Mouse (Mus musculus): ENCODE data around the gene Cabcoco1.

The Cabcoco1 gene

GRCm38 (mm10) chr10:68512433-68513019 lies 29.2 kb downstream of the Cabcoco1 start:
- DNase-seq (ENCODE audit: extremely low spot score, low read depth, low spot score): no peak

DNA sequence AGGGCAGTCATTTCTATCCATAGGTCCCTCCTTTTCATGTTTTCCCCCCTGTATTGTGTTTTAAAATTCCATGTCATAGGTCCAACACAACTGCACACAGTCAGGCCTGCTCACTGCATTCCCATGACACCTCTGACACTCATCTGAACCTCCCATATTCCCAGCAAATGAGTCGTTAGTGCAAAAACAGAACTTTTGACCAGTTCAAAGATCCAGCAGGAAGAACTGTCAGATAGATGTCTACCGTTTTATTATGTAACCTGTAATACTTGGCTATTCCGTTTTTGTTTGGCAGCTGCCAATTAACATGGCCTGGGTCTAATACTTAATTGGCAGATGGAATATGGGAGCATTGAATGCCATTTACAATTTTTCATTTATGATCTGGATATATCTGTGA lies 34.0 kb downstream of the Cabcoco1 start:
- DNase-seq (ENCODE audit: extremely low spot score, low read depth, low spot score): no peak

DNA sequence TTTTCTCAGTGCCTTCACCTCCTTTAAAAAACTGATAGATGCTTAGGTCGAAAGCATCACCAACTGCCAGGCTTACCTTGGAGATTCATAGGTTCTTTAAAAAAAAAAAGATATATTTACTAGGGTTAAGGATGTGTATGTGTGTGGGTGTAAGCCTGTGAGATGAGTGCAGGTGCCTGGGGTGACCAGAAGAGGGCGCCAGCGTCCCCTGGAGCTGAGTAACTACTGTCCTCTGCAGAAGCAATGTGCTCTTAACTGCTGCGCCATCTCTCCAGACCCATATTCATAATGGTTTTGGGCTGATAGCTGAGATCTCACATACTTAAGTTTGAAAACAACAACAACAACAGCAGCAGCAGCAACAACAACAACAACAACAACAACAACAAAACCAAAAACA lies 35.5 kb downstream of the Cabcoco1 start:
- DNase-seq (ENCODE audit: extremely low spot score, low read depth, low spot score): no peak

DNA sequence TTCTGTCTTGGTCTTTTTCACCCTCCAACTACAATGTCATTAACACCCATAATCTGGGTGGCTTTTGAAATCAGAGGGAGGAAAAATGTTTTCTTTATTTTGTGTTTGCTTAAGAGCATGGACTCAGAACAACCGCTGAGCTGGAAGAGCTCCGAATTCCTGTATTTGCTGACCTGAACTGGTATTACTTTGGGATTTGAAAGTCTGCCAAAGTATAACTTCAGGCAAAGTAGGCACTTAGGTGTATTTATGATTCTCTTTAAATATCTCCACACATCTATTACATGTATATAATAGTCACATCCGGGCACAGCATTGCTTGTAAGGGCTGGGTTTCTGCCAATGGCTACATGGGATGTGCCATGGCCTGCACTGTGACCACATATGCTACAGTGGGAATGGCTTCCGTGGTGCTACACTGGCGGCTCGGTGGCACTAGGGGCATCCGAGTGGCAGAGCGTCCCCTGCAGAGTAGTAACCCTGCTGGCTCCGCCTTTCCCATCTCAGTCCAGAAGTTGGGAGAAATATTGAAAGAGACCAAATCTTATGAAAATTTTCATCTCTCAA lies 37.0 kb downstream of the Cabcoco1 start:
- DNase-seq (ENCODE audit: extremely low spot score, low read depth, low spot score): no peak

GRCm38 (mm10) chr10:68501067-68501466 lies 40.6 kb downstream of the Cabcoco1 start:
- no peak for DNase-seq (ENCODE audit: extremely low spot score, low read depth, low spot score)

GRCm38 (mm10) chr10:68495246-68495645 lies 46.5 kb downstream of the Cabcoco1 start:
- DNase-seq (ENCODE audit: extremely low spot score, low read depth, low spot score): no peak

- DNase-seq (ENCODE audit: extremely low spot score, low read depth, low spot score): no peak
Measured at GRCm38 (mm10) chr10:68491557-68491956, 50.1 kb downstream of the Cabcoco1 start.

DNA sequence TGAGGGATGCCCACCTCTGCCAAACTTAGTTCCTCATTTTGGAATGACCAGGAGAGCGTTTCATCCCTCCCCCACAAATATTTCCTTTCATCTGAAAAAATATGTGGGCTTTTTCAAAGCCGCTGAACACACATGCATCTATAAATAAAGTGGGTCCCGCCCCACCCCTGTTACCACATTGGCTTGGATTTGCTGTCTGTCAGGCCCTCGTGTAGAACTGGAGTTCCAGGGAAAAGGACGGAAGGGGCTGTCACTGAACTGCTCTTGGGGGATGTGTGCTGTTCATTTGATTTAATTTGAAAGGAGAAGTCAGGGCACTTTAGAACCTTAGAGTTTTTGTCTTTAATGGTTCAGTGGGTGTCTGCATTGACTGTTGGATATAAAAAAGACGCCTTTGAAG lies 50.9 kb downstream of the Cabcoco1 start:
- no peak for DNase-seq (ENCODE audit: extremely low spot score, low read depth, low spot score)

DNA sequence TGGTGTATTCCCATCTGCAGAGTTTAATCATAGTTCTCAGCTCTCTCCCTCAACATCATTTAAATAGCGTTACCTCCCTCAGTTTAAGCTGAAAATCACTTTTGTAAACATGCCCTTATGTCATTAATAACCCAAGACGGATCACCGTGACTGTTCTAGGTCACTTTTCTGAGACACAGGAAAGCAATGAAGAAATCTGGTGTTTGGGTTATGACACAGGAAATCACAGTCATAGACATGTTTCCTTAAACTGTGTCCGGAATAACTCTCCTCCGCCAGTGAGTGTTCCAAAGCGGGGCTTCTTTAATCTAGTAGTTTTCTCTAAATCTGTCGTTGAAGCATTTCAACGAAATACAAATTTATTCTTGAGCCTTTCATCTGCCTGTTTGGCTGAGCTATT lies 68.9 kb downstream of the Cabcoco1 start:
- no peak for DNase-seq (ENCODE audit: extremely low spot score, low read depth, low spot score)

DNA sequence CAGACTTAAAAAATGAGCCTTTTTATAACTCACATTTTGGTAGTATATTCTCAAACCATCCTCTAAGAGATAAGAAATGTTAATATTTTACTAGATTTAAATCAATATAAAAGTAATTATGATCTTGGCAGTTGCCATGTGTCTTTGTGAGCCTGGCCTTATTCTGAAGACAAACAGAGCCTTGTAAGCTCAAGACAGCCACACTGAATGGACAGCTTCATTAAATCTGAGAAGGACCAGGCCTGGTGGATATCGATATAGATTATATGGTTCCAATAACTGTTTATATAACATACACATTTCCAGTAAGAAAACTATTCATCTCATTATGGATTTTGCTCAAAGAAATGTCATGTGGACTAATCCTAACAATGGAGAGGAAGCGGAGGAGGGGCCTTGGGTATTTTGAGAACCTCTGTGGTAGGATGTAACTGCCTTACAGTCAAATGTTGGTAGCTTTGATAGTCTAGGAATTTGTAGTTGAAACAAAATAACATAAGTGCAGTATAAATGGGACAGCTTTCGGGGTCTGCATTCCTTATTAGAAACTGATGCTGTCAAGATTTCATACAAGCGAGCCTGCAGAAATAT lies 75.9 kb downstream of the Cabcoco1 start:
- no peak for DNase-seq (ENCODE audit: extremely low spot score, low read depth, low spot score)

- no peak for DNase-seq (ENCODE audit: extremely low spot score, low read depth, low spot score)
Measured at GRCm38 (mm10) chr10:68464943-68465342, 76.8 kb downstream of the Cabcoco1 start.

- DNase-seq (ENCODE audit: extremely low spot score, low read depth, low spot score): no peak
Measured at GRCm38 (mm10) chr10:68459784-68460183, 81.9 kb downstream of the Cabcoco1 start.

DNA sequence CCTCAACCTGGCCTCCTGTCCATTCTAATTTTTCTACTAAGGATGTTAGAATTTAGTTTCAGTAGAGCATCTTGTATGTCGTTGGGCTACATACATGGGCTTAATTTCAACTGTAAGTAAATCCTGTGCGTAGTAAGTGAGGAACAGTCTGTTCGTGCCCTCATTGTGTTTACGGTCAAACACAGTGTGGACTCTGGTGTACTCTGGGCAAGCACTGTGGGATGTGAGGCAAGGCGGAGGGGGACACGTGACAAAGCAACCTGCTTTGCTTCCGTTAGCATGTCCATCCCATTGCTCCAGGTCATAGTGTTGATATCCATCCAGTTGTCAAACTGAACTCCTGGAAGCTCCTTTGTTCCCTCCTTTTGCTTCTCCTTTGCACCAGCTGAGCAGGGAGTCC lies 84.7 kb downstream of the Cabcoco1 start:
- no peak for DNase-seq (ENCODE audit: extremely low spot score, low read depth, low spot score)

DNA sequence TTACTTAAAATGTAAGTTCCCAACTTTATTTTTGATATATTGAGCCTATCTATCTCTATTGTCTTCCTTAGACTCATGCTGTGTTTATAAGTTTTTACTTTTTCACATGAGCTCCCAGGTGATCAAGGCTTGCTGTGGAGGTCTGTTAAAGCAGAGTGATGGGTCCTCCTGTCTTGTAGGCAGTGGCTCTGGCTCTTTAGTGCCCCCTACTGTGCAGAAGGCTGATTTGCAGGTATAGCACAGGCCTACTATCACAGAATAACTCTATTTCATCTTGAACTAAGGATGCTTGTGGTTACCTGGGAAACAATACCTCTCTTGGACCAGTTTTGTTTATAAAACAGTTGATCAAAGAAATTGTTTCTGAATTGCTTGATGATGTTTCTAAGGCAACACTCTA lies 87.2 kb downstream of the Cabcoco1 start:
- no peak for DNase-seq (ENCODE audit: extremely low spot score, low read depth, low spot score)

DNA sequence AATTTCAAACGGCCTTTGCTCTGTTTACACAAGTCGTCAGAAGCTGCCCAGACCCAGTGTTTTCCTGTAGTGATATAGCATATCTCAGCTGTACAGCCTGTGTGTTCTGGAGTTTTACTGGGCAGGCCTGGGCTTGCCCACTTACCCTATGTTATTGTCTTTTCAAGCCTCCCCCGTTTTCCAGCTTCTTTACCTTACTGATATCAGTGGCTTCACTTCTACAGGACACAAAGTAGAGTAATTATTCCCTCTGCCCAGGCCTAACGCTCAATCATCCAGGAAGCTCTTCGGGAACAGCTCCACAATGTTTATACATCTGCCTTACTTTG lies 94.9 kb downstream of the Cabcoco1 start:
- DNase-seq (ENCODE audit: extremely low spot score, low read depth, low spot score): no peak

DNA sequence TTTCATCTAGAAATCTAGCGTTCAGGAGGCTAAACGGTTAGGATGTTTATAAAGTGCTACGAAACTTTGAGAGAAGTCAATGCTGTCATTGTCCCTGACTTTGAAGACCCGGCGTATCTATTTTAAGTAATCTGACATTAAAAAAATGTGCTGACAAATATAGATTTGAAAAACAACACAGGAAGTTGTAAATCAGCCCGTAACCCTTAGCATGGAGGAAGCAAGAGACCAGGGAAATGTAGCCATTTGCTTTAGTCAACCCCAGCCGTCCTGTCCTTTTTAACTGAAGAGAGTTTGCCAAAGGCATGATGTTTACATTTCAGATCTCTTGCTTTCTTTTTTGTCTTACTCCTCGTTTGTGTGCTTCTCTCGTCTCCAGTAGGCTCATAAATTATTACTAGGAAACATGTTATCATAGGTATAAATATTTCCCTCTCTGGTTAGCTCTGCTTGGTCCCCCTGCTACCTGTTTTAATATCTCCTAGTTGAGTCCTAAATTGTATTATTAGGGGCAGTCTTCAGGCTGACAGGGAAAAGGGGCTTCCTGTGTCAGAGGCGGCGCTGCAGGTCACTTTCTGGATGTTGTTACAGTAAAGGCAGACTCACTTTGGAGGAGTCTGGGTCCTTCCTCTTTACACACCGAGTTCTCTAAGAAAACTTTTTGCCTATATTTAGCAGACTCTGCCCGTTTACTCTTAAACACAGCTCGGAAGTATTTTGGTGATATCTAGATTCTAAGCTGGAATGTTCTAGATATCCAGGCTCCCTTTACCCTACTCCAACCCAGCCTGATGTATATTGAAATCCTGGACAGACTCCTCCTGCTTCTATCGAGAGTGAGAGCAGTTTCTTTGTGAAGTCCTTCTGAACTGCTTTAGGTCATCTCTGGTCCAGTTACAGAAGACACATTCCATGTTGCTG lies 95.6 kb downstream of the Cabcoco1 start:
- DNase-seq (ENCODE audit: extremely low spot score, low read depth, low spot score): no peak

DNA sequence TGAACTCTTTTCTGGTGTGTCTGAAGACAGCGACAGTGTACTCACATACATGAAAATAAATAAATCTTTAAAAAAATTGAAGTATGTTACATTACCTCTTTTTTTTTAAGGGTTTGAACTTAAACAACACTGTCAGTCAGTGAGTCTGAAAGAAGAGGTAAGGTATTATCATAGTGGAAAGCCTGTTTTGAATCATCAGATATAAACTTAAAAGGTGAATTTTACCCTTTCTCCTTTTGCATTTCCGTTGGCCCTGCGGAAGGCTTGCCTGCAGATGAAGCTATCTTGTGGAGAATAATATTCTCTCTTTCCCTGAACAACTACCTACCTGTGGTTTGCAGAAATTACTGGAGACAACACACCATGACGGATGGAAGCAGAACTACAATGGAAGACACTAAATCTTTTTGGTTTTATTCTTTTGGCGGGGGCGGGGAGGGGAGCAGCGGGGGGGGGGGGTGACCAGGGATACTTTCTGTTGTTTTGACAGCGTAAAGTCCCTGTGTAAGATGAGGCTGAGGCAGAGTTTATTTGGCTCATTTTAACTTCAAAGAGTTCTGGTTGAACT lies 96.4 kb downstream of the Cabcoco1 start:
- no peak for DNase-seq (ENCODE audit: extremely low spot score, low read depth, low spot score)

GRCm38 (mm10) chr10:68444361-68445114 lies 97.2 kb downstream of the Cabcoco1 start:
- DNase-seq (ENCODE audit: extremely low spot score, low read depth, low spot score): no peak

GRCm38 (mm10) chr10:68443132-68443531 lies 98.6 kb downstream of the Cabcoco1 start:
- no peak for DNase-seq (ENCODE audit: extremely low spot score, low read depth, low spot score)

- DNase-seq (ENCODE audit: extremely low spot score, low read depth, low spot score): no peak
Measured at GRCm38 (mm10) chr10:68442713-68443112, 99.0 kb downstream of the Cabcoco1 start.

Measured in hindlimb bud, embryonic 11.5 days (tissue).